Mouse (Mus musculus): ENCODE measurements around the gene Adap2.
"Not testable (repeated sequence)": the region's sequence is repeated elsewhere in the genome, so short reads cannot be mapped to it uniquely, and the experiment has no call there.

Gene Adap2

DNA sequence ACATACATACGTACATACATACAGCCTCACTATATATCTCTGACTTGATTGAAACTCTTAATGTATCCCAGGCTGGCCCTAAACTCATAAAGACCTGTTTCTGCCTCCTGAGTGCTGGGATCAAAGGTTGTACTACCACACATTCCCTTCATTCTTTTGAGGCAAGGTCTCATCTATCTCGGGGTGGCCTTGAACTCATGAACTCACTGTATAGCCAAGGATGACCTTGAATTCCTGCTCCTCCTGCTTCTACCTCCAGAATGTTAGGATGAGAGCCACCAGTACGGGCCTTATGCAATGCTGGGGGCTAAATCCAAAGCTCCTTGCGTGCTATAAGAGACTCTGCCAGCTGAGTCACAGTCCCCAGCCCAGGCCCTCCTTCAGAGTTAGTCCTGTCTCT is 7.1 kb downstream of the Adap2 start:
- no peak for DNase-seq

DNA sequence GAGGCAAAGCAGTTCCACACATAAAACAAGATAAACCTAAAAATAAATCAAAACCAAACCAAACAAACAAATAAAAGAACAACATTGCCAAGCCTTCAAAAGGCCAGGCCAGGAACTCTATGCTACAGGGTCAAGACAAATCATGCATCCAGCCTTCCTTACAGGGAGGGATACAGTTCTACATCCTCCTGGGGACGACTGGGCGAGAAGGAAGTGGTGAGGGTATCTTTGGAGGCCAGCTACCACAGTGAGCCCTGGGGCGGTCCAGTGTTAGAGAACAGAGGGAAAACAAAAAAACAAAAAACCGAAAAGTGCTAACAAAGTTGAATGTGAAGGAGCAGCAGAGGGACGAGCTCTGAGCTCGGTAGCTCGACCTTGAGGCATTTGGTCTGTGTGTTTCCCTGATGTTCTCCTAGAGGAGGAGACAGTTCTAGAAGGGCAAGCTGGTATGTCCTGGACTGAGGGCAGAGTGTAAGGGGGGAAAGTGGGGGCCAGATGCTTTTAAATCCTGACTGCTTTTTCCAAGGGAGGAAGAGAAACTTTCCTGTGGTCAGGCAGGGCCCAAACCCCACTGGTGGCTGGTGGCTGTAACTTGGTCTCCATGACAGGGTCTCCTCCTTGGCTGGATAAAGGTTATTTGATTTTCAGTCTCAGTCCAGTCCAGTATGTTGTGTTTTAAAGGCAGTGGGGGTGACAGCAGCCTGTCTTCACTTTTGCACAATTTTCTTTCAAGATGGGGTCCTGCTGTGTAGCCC is 9.6 kb downstream of the Adap2 start:
- no peak for DNase-seq

DNA sequence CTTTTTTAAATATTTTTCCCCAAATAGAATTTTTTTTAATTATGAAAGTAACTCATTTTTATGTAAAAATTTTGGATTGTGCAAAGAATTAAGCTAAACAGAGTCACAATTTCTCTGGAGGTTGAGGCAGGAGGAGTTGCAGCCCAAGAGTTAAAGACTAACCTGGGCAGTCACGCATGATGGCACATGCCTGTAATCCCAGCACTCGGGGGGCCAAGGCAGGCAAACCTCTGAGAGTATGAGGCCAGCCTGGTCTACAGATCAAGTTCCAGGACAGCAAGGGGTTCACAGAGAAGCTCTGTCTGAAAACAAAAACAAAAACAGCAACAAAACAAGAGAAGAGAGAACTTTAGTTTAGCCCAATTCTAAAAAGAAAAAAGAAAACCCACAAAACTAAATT is 10.3 kb downstream of the Adap2 start:
- no peak for DNase-seq

DNA sequence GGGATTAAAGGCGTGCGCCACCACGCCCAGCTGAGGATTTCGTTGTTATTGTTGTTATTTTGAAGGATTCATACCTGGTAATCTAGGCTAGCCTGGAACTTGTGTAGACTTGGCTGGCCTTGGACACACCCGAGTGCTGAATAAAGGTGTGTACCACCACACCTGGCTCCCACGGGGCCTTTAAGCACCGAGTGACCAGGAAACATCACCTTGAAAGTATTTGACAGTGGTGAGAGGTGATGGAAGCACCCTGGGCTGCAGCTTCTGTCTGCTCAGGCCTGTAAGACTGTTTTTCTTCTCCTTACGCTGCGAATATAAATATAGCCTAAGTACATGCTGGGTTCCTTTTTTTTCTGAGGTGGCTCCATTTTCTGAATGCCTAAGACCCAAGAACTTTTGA is 14.2 kb downstream of the Adap2 start:
- DNase-seq: no peak

DNA sequence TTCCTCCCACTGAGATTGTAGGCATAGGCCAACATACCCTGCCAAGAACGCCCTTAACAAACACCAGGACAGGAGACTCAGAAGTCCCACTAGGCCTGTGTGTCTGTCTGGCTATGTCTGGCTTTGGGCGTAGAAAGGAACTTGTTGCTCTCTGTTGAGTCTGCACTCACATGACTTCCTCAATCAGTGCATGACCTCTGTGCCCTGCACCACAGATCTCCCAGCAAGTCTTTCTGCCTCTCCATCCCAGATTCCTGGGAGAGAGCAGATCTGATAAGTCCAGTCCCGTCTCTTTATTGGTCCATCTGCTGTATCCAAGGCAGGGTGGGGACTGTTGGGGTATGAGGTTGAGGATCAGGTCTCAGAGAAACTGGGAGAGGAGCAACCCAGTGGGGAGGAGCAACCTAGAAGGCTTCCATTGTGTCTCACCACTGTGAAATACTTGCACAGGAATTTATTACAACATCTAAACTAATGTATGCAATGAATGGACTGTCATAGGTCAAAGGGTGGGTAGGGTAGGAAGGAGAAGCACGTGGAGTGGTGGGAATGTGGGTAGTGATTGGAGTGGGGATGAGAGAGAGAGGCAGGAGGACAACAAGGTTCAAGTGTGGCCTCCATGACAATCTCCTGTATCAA is 14.8 kb downstream of the Adap2 start:
- no peak for DNase-seq

DNA sequence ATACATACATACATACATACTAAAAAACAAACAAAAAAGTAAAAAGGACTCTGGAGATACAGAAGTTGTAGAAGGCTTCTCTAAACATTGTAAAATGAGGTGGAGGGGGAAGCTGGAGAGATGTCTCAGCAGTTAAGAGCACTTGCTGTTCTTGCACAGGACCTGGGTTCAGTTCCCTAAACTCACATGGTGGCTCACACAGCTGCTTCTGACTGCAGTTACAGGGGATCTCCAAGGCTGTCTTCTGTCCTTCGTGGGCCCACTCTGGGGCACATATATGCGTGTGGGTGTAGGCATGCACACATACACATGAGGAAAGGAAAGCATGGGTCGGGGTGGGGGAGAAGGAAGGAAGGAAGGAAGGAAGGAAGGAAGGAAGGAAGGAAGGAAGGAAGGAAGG is 15.7 kb downstream of the Adap2 start:
- DNase-seq: no peak

DNA sequence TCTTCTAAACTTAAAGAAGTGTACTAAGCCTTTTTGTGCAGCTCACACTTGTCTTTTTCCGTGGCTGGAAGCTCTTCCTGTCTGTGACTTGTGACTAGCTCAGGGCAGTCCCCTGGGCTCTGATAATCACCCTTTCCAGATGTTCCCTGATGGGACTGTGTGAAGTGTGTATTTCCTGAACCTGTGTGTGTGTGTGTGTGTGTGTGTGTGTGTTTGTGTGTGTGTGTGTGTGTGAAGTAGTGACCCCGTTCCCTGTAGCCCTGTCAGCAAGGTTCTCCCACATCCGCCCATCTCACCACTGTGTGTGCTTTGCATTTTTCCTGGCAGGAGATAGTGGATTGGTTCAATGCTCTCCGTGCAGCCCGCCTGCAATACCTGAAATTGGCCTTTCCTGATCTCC is 16.4 kb downstream of the Adap2 start:
- DNase-seq: no peak

DNA sequence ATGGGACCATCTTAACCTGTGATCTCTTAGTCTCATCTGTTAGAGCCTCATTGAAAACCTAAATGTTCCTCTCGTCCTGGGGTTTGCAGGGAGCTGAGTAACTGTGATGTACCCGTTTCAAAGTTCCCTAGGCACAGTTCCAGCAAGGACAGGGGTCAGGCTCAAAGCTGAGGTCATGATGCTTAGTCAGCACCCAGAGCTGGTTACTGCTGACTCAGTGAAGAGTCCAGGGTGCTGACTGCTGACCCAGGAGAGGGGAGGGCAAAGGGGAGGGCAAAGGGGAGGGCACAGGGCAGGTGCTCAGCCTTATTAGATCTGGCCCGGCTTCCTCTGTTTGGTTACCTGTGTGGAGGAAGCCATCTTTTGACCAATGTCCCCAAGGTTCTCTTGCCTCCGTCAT is 18.0 kb downstream of the Adap2 start:
- no peak for DNase-seq

DNA sequence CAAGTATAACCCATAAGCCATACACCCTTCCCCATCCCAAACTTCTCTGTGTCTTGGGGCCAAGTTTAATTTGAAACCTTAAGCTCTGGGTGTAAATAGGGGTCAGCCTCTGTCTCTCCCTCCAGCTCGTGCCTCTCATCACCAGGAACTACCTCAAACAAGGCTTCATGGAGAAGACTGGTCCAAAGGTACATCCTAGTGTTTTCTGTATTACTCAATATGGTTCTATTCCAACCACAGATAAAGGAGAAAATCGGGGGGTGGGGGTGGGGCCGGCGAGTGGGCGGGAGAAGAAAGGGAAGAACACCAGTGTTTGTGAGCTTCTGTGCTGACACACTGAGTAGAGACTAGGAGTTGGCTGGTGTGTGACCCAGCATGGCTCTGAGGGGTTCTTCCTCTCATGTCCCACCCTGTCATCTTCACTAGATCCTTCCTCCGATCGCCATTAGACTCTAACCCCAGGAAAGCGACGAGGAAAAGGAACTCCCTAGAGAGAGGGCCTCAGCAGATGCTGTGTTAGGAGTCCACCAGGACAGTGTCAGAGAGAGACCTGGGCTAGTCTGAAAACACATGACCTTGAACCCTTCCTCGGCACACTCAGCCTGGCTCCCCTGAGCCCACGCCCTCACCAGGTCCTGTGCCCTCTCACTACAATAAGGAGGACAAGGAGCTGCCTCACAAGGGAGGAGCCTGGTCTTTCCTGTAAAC is 20.2 kb downstream of the Adap2 start:
- no peak for DNase-seq

DNA sequence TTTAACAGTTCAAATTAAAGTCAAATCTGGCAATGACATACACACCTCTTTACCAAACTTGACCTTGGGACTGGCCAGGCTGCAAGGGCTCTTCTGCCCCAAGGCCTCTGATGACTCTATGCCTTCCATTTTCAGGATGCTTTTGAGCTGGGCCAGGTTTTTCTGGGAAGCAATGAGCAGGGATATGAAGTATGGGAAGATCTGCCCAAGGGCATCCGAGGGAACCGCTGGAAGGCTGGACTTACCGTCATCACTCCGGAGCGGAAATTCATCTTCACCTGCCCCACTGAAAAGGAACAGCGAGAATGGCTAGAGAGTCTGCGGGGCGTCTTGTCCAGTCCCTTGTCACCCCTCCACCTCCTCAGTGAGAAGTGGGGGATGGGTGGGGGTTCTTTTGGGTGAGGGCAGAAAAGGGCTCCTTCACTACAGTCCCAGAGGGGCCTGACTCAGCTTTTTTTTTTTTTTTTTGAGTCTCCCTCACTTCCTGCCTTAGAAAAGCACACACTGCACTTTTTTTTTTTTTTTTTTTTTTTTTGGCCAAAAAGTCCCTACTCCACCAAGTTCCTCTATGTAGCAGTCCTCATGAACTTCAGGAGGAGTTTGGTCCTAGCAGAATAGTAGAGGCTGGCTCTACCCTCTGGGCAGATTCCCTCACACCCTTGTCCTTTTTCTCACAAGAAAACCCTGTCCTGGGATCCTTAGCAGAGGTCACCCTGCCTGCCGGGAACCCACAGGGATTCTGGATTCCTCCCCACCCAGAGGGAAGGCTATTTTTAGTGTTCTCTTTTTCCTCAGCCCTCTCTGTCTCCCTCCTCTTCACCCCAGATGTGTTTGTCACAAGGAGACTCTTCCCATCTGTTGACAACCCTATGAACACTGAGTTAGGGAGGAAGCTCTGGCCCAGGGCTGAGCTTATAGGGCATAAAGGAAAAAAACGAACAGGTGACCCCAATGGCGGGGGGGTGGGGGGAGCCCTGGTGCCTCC is 23.3 kb downstream of the Adap2 start:
- no peak for DNase-seq

DNA sequence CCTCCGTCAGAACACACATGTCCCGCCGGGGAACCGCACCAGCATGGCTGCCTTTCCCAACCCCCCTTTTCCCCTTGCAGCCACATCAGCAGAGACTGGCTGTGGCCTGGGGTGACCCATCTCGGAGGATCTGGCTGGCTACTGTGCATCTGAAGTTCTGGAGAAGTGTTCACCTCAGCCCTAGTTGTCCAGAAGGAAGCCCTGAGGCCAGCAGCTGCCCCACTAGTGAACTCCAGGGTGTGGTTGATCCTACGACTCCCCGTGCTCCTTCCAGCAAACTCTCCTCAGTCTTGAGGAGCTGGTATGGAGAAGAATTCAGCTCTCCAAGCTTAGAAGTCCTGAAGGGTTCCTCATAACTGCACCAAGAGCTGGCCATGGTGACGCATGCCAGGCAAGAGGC is 24.4 kb downstream of the Adap2 start:
- no peak for DNase-seq

DNA sequence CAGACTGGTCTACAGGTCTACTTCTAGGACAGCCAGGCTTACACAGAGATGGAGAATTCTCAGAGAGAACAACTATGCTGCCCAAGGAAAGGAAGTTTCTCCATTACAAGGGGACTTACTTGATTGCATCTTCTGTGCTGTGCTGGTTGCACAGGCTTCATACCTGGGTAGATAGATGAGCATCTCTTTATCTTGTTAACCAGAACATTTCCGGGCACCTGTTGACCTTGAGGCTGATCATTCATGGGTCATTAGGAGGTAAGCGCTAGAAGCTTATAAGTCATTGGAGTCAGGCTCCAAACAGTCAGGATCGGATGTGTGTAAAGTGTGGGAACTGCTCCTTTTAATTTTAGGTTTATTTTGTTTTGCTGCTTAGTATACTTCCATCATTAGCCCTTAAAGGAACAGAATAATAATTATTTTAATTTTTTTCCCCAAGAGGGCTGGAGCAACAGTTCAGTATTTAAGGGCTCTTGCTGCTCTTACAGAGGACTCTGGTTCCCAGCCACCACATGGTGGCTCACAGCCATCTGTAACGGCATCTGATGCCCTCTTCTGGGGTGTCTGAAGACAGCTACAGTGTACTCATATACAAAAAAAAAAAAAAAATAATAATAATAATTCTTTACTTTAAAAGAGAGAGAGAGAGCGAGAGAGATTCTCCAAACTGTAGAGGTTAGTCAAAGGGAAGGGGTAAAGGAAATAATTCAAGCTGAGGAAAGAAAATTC is 27.3 kb downstream of the Adap2 start:
- no peak for DNase-seq

DNA sequence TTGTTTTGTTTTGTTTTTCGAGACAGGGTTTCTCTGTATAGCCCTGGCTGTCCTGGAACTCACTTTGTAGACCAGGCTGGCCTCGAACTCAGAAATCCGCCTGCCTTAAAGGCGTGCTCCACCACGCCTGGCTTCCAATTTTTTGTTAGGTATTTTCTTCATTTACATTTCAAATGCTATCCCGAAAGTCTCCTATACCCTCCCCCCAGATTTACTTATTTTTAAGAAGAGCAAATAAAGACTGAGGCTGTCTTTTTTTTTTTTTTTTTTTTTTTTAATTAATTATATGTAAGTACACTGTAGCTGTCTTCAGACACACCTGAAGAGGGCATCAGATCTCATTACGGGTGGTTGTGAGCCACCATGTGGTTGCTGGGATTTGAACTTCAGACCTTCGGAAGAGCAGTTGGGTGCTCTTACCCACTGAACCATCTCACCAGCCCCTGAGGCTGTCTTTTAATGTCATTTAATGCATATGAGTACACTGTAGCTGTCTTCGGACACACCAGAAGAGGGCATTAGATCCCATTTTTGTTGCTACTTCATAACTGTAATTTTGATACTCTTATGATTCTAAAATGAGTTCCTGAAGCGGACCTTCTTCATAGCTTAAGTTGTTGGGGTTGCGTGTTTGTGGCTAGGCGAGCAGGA is 29.3 kb downstream of the Adap2 start:
- DNase-seq: not testable (repeated sequence)

DNA sequence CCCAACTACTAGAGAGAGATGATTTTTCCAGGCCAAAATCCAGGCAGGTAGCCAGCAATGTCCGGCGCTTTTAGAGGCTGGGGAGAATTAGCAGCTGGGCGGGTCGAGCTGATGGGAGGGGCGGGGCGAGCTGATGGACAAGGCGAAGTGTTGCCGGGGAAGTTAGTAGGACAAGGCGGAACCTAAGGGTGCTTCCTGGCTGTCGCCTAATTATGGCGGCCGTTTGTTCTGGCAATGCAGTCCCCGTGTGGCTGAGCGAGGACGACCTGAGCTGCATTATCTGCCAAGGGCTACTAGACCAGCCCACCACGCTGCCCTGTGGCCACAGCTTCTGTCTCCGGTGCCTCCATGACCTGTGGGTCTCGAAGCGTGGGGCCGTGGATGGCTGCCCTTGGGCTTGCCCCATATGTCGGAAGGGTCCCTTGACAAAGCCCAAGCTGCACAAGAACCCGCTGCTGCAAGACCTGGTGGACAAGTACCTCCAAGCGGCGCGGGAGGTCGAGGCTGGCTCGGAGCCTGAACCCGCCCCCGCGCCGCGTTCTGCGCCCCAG is 29.9 kb downstream of the Adap2 start, which contains the start of gene Rnf135:
Rnf135 (plus strand) TSS at position 147 of the 551 bp plus-strand sequence.
- DNase-seq: peak; percentile 54 to 60

DNA sequence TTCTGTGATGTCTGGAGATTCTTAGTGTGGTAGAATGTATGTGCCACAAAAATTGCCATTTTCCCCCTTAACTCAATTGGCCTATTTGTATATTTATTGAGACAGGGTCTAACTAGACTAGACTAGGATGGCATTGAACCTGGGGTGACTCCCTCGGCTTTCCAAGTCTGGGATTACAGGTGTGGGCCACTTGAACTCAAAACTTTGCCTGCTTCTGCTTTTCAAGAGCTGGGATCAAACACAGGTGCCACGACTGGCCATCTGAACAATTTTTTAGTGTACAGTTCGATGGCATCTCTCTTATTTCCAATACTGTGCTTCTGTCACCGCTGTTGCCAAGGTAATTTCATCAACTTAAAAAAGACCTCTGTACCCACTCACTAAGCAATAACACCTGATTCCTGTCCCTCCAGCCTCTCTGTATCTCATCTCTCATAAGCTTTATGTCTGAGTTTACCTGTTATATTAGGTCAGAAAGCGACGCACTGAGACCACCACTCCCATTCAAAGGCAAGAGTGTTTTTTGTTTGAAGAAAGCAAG is 30.7 kb downstream of the Adap2 start:
- DNase-seq: no peak

DNA sequence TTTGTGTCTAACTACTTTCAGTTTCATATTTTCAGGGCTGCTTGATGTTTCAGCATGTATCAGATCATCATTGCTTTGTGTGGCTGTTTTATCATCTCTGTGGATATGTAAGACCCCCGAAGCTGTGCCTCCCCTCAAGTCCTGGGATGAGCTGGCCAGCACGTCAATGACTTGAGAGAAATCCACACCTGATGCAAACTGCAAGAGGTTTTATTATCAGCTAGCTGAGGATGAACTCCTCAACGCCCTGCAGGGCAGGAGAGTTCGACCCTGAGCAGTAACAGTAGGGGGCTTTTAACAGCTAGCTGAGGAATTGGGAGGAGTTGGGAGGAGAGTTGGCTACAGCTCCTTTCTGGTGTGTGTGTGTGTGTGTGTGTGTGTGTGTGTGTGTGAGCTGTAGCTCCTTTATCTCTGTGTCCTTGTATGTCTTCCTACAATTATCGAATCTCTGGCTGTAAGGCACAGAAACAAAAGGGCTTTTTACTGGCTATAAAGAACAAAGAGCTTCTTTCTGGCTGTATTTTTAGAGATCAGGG is 31.6 kb downstream of the Adap2 start:
- DNase-seq: not testable (repeated sequence)

DNA sequence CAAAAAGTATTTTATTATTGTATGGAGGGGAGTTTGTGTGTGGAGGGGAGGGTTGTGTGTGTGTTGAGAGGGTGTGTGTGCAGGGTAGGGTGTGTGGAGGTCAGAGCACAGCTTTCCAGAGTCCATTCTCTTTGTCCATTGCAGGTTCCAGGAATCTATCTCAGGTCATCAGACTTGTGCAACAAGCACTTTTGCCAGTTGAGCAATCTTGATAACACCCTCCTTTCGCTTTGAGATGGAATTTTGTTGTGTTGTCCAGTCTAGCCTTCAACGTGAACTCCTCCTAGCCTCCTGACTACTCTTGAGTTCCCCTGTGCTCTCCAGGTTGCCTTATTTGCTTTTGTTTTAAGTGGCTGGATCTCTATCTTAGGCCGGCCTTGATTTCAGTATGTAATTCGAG is 36.4 kb downstream of the Adap2 start:
- no peak for DNase-seq

DNA sequence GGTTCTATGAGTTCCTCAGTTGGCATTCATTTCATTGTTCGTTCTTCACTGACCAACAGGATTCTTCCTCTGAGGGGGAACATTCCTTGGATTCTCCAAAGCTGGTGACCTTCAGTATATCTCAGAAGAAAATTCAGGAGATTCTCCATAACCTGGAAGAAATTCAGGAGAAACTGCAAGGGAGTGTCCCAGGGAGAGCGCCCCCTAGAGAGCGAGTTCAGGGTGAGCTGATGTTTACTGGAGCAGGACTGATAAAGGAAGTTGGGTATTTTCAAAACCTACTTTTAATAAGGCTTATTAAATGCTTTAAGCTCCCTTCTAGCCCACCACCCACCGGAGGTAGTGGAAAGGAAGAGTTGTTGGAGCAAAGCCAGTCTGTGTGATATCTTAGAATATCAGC is 39.9 kb downstream of the Adap2 start:
- DNase-seq: no peak

DNA sequence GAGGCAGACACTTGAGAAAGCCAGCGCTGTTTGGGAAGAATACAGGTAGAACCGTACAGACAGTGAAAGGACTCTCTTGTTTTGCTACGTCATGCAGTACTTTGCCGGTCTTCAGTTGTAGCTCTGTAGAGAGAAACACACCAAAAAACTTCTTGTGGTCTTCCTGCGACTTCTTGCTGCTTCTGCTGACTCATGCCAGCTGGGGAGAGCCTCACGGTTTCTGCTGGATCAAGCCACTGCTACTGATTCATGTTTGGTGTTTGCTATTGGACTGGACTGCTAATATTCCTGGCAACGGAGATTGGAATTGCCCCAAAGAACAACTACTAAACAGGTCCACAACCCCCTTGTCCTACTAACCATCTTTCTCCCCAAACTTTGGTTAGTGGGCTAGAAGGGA is 42.4 kb downstream of the Adap2 start:
- DNase-seq: no peak

DNA sequence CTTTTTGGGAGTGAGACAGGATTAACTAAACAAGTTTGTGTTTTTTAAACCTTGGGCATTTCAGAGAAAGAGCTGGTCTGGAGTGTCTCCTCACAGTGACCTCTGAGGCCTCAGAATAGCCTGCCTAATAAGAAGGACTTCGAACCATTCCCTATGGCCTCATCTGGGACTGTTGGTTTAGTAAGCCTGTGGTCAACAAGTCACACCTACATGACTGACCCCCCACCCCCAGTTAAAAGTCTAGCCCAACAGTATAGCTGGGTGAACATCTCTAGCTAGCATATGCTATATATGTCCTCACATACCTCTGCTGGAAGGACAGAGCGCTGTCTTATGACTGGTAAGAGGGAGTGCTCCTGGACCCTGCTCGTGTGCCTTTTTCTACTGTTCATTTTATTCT is 45.4 kb downstream of the Adap2 start:
- DNase-seq: no peak

DNA sequence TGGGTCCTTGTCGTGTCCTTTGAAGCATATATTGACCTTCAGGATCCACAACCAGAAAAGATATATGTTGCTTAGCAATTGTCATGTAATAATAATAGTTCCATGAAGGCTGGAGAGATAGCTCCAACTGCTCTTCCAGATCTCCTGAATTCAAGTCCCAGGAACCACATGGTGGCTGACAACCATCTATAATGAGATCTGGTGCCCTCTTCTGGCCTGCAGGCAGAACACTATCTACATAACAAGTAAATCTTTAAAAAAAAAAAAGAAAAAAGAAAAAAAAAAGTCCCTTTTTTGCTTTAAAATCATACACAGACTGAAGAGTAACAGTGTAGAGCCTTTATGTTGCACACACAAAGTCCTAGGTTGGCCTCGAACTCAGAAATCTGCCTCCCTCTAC is 45.9 kb downstream of the Adap2 start:
- DNase-seq: no peak

Measured in thymus, adult 18-20 months (tissue).